Mouse (Mus musculus) lung, embryonic 16.5 days (tissue): ENCODE results near the gene Tdrd1. TPM values are rescaled to one million over a fixed set of nuclear protein-coding genes. Genes with fewer than 3 reads are reported as not detected.

Experiments
- ATAC-seq: fragments of 200-750 bp; cut with Nextera tagmentation; 2 replicates; pipeline ENCODE4 v1.8.0; 2017; ENCODE audit warnings: low read depth, mild to moderate bottlenecking, moderate library complexity
- H3K27ac ChIP-seq: fragments of 300-500 bp; sonication (generic); 2 replicates; pipeline ENCODE4 v1.5.1; 2014; ENCODE audit warnings: mild to moderate bottlenecking, control low read depth, low read length
- H3K27me3 ChIP-seq: fragments of 300-500 bp; sonication (generic); 2 replicates; pipeline ENCODE4 v1.6.1; 2014; ENCODE audit warnings: low read depth, low read length, mixed read lengths; ENCODE audit not compliant: control insufficient read depth, insufficient read depth
- H3K36me3 ChIP-seq: fragments of 300-500 bp; sonication (generic); 2 replicates; pipeline ENCODE4 v1.6.1; 2014; ENCODE audit warnings: low read length; ENCODE audit not compliant: control insufficient read depth, insufficient read depth
- H3K4me1 ChIP-seq: fragments of 300-500 bp; sonication (generic); replicated peaks from 2 replicates; pipeline ENCODE4 v1.6.1; 2014; ENCODE audit warnings: low read length, mixed read lengths; ENCODE audit not compliant: control insufficient read depth, insufficient read depth
- H3K4me2 ChIP-seq: fragments of 300-500 bp; sonication (generic); 2 replicates; pipeline ENCODE4 v1.6.1; 2014; ENCODE audit warnings: low read depth, low read length, control low read depth
- H3K4me3 ChIP-seq: fragments of 300-500 bp; sonication (generic); 2 replicates; pipeline ENCODE4 v1.5.1; 2014; ENCODE audit warnings: mild to moderate bottlenecking, low read length, control low read depth
- H3K9ac ChIP-seq: fragments of 300-500 bp; sonication (generic); 2 replicates; pipeline ENCODE4 v1.6.1; 2014; ENCODE audit warnings: low read length, control low read depth
- H3K9me3 ChIP-seq: fragments of 300-500 bp; sonication (generic); 2 replicates; pipeline ENCODE4 v1.6.1; 2016; ENCODE audit warnings: low read length; ENCODE audit not compliant: control insufficient read depth
- WGBS: fragments of 180-500 bp; shearing (Covaris S2); extraction: QIAGEN DNeasy Blood & Tissue Kit; methylation state at CpG from one replicate; pipeline ENCODE4 v1.1.7; 2014; 5-methylcytosine and 5-hydroxymethylcytosine counted together
- polyA plus RNA-seq: library from polyadenylated mRNA; unstranded; fragments of >200 nt; fragmentation: Nextera tagmentation; extraction: Ambion mirVana; gene quantifications from 2 replicates; pipeline ENCODE4 v1.2.1, GENCODE M21; 2015

Tdrd1 gene
- polyA plus RNA-seq, 1 experiment from 2014 or later, result 1.3 TPM

DNA sequence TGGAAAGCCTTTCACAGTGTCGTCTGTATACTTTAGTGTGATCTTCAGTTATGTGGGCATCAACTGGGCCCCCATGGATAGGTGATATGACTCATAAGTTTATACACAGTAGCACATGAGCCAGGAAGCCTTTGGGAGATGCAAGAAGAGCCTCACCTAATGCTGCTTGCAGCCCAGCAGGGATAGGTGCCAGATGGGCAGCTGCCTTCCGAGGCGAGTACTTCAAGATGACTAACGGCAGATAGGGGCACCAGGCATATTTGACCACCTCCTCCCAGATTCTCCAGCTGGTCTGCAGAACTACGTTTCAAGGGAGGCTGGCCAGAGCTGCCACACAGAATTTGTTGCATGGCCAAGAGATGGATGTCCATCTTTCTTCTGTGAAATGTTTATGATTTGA lies 67.3 kb downstream of the Tdrd1 start:
- peaks cover 13% of the 10 kb centered on the region for H3K4me1 ChIP-seq
- no peak overlapping the region for H3K27ac ChIP-seq
- no peak overlapping the region for H3K4me2 ChIP-seq
- ATAC-seq, result no peak
- no peaks in the 10 kb centered on the region for H3K9me3 ChIP-seq
- no peak overlapping the region for H3K4me3 ChIP-seq
- H3K27me3 ChIP-seq, result no peaks in the 10 kb centered on the region
- H3K36me3 ChIP-seq, result no peaks in the 10 kb centered on the region
- no peak overlapping the region for H3K9ac ChIP-seq
- 58% methylated on average over 5 of the region's 5 CpGs for whole genome bisulfite sequencing

DNA sequence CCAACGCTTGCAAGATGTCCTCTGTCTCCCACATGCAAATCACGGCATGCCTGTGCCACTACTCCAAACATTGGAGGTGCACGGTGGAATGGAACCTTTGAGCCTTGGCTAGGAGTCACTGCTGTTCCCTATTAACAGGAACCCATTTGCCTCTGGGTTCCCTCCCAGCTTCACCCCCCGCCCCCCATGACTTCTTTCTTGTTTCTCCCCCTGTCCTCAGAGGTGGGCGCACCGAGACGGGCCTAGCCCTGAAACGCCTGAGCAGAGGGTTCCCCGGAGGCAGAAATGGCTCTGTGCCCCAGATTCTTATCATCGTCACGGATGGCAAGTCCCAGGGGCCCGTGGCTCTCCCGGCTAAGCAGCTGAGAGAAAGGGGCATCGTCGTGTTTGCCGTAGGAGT lies 71.6 kb downstream of the Tdrd1 start:
- ATAC-seq, result no peak
- Histone ChIP-seq H3K4me3 (no peak overlapping the region), H3K27ac (no peak overlapping the region), H3K9ac (no peak overlapping the region), H3K4me2 (no peak overlapping the region), H3K36me3 (no peaks in the 10 kb centered on the region), H3K4me1 (peaks cover 9% of the 10 kb centered on the region; the same call in 1 of the 2 replicates), H3K9me3 (no peaks in the 10 kb centered on the region), H3K27me3 (no peaks in the 10 kb centered on the region)
- 84% methylated on average over 16 of the region's 16 CpGs for WGBS

DNA sequence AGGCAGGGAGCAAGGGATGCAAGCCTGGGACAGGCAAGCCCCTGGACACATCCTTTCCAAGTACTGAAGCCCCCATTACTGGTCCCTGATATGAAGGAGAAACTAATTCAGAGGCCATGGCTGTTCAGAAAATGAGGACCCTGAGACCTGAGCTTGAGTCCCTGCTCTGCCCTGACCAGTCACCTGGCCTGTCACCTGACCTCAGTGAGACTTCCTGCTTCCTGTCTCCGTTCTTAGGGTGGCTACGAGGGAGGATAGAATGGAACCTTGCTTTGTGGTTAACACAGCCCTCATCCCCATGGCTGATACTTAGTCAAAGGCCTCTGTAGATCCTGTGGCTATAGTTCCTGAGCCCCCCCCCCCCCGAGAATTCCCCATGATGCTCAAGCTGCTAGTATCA lies 78.1 kb downstream of the Tdrd1 start:
- H3K9me3 ChIP-seq, result no peaks in the 10 kb centered on the region

DNA sequence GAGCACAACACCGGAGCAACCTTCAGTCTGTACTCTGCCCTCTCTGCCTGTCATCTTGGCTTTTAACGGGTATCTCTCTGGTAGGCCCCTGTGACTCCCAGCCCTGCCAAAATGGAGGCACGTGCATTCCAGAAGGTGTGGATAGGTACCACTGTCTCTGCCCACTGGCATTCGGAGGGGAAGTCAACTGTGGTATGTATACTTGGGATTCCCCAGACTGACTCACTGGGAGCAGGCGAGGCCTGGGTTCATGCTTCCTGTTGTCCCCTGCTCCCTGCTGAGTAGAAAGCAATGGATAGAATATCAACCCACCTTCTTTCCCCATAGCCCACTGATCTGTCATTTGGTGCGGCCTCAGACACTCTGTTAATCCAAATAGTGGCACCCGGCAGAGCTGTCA lies 79.4 kb downstream of the Tdrd1 start:
- 87% methylated on average over 7 of the region's 7 CpGs for WGBS
- Histone ChIP-seq H3K4me2 (no peak overlapping the region), H3K4me3 (no peak overlapping the region), H3K9ac (no peak overlapping the region), H3K9me3 (no peaks in the 10 kb centered on the region), H3K36me3 (no peaks in the 10 kb centered on the region), H3K27me3 (no peaks in the 10 kb centered on the region), H3K27ac (no peak overlapping the region), H3K4me1 (0 out of 2 replicates have a peak, but pooled peaks cover 2% of the 10 kb centered on the region)
- ATAC-seq, result no peak

More for the DNA sequence above, 78.1 kb downstream of the Tdrd1 start:
- no peak overlapping the region for H3K27ac ChIP-seq
- no peaks in the 10 kb centered on the region for H3K27me3 ChIP-seq
- no peaks in the 10 kb centered on the region for H3K36me3 ChIP-seq
- H3K9ac ChIP-seq, result no peak overlapping the region
- no peak overlapping the region for H3K4me3 ChIP-seq
- WGBS, result 66% methylated on average over 3 of the region's 3 CpGs
- H3K4me1 ChIP-seq, result 0 out of 2 replicates have a peak, but pooled peaks cover 7% of the 10 kb centered on the region
- no peak overlapping the region for H3K4me2 ChIP-seq
- ATAC-seq, result no peak

DNA sequence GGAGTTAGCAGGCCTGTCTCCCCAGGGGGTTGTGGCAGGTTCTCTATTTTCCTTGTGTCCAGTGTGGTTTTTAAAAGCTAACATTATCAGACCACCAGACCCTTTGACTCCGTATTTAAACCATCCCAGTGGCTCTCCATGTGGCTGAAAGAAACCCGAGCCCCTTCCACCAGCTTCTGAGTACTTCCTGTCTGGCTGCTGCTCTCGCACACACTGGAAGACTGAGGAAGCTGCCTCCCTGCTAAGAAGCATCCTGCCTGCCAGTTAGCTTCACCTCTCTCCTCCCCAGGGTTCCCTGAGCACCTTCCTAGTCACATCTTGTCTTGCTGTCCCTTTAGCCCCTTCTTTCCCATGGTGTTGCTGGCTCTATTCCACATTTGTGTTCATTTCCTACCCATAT lies 81.8 kb downstream of the Tdrd1 start:
- Histone ChIP-seq H3K27me3 (no peaks in the 10 kb centered on the region), H3K27ac (no peak overlapping the region), H3K9ac (no peak overlapping the region), H3K4me2 (no peak overlapping the region), H3K9me3 (no peaks in the 10 kb centered on the region), H3K4me1 (peaks cover 5% of the 10 kb centered on the region; the same call in 1 of the 2 replicates), H3K4me3 (no peak overlapping the region), H3K36me3 (0 out of 2 replicates have a peak, but pooled peaks cover 2% of the 10 kb centered on the region)
- WGBS, result 39% methylated on average over 3 of the region's 3 CpGs
- ATAC-seq, result no peak

DNA sequence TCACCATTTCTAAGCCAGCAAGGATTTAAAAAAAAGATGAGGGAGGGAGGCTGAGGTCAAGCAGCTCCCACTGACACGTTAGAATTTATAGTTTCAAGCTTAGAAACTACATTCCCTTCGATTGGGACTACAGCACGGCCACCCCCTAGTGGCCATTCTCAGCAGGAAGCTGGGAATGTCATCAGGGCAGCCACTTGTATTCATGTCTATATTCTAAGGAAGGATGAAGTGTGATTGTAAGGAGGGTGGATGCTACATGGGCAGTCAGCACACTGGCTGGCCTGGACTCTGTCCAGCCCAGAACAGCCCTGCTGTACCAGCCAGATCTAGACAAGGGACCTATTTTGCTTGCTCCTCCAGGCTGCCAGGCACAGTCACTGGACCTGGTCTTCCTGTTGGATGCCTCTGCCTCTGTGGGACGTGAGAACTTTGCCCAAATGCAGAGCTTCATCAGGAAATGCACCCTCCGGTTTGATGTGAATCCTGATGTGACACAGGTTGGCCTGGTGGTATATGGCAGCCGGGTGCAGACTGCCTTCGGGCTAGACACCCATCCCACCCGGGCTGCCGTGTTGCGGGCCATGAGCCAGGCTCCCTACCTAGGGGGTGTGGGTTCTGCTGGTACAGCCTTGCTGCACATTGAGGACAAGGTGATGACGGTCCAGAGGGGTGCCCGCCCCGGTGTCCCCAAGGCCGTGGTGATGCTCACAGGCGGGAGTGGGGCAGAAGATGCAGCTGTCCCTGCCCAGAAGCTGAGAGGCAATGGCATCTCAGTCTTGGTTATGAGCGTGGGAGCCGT lies 82.7 kb downstream of the Tdrd1 start:
- H3K36me3 ChIP-seq, result 0 out of 2 replicates have a peak, but pooled peaks cover 4% of the 10 kb centered on the region
- 70% methylated on average over 17 of the region's 17 CpGs for WGBS
- no peak overlapping the region for H3K9ac ChIP-seq
- peak; percentile 55 for ATAC-seq
- H3K9me3 ChIP-seq, result no peaks in the 10 kb centered on the region
- H3K4me2 ChIP-seq, result no peak overlapping the region
- H3K27me3 ChIP-seq, result no peaks in the 10 kb centered on the region
- H3K27ac ChIP-seq, result no peak overlapping the region
- H3K4me3 ChIP-seq, result no peak overlapping the region
- peaks cover 5% of the 10 kb centered on the region; the same call in 1 of the 2 replicates for H3K4me1 ChIP-seq

DNA sequence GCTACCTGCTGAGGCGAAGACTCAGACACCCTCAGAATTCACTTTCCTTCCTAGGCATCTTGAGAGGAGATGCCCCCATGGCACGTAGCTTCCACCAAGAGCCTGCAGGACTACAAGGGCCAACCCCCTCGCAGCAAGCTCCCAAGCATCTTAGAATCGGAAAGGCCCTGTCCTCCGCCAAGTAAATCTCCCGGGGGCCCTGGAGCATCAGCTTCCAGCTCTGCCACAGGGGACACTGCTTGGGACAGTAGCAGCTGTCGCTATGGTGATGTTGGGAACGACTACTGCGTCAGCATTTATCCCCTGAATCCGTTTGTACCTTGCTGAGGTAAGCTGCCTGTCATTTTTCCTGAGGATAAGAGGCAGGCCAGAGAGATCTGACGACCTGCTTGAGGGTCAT lies 84.6 kb downstream of the Tdrd1 start:
- ATAC-seq, result no peak
- 0 out of 2 replicates have a peak, but pooled peaks cover 2% of the 10 kb centered on the region for H3K9me3 ChIP-seq
- H3K9ac ChIP-seq, result no peak overlapping the region
- H3K27ac ChIP-seq, result no peak overlapping the region
- peaks cover 7% of the 10 kb centered on the region for H3K4me1 ChIP-seq
- 0 out of 2 replicates have a peak, but pooled peaks cover 4% of the 10 kb centered on the region for H3K36me3 ChIP-seq
- H3K4me2 ChIP-seq, result no peak overlapping the region
- H3K27me3 ChIP-seq, result no peaks in the 10 kb centered on the region
- WGBS, result 68% methylated on average over 11 of the region's 11 CpGs
- no peak overlapping the region for H3K4me3 ChIP-seq

DNA sequence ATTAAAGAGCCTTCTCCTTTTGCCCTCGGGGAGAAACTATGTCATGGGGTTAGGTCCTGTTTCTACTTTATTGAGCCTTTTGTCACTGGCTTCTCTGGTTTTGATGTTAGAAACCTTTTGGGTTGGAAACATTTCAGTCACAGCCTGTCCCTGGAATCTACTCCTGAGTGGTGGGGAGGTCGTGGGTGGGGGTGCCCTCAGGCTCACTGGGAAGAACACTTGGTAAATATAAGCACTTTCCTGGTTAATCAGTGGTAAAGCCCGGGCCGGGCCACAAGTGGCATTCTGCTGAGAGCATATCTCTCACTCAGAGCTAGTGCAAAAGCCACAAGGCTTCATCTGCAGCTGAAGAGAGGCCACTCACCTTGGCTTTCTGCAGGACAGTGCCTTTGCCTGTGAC lies 87.8 kb downstream of the Tdrd1 start:
- H3K27ac ChIP-seq, result peak overlapping the region; percentile 21
- no peak overlapping the region for H3K4me3 ChIP-seq
- peaks cover 16% of the 10 kb centered on the region for H3K4me1 ChIP-seq
- ATAC-seq, result no peak
- WGBS, result 55% methylated on average over 4 of the region's 4 CpGs
- H3K9ac ChIP-seq, result no peak overlapping the region
- H3K9me3 ChIP-seq, result 0 out of 2 replicates have a peak, but pooled peaks cover 2% of the 10 kb centered on the region
- H3K27me3 ChIP-seq, result no peaks in the 10 kb centered on the region
- H3K36me3 ChIP-seq, result 0 out of 2 replicates have a peak, but pooled peaks cover 4% of the 10 kb centered on the region
- H3K4me2 ChIP-seq, result no peak overlapping the region

DNA sequence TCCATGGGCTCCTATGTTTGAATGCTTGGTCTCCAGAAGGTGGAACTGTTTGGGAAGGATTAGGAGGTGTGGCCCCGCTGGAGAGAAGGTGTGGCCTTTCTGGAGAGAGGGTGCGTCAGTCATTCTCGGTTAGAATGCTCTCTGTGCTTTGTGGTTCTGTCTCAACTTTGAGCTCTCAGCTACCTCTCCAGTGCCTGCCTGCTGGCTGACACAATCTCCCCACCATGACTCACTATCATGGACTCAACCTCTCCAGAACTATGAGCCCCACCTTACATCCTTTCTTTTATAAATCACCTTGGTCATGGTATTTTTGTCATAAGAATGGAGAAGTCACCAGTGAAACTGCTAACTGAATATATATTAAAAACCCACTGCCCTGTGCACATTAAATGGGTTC lies 88.6 kb downstream of the Tdrd1 start:
- Histone ChIP-seq H3K4me1 (peaks cover 16% of the 10 kb centered on the region), H3K27me3 (no peaks in the 10 kb centered on the region), H3K36me3 (0 out of 2 replicates have a peak, but pooled peaks cover 4% of the 10 kb centered on the region), H3K9ac (no peak overlapping the region), H3K9me3 (0 out of 2 replicates have a peak, but pooled peaks cover 2% of the 10 kb centered on the region), H3K4me2 (no peak overlapping the region), H3K4me3 (no peak overlapping the region), H3K27ac (peak overlapping the region; percentile 21)
- no peak for ATAC-seq
- WGBS, result 85% methylated on average over 3 of the region's 3 CpGs
